Mouse (Mus musculus) ES-E14 (cell line): ENCODE measurements around the gene Inpp5b.

ENCODE experiments used
- HCFC1 ChIP-seq: IDR thresholded peaks from 2 replicates; pipeline ENCODE4 v1.6.1; 2012; ENCODE audit warnings: low read length, inconsistent platforms, borderline replicate concordance; ENCODE audit not compliant: insufficient read depth
- ZNF384 ChIP-seq: IDR thresholded peaks from 2 replicates; pipeline ENCODE4 v1.6.1; 2012; ENCODE audit warnings: low read depth, low read length, inconsistent platforms

DNA sequence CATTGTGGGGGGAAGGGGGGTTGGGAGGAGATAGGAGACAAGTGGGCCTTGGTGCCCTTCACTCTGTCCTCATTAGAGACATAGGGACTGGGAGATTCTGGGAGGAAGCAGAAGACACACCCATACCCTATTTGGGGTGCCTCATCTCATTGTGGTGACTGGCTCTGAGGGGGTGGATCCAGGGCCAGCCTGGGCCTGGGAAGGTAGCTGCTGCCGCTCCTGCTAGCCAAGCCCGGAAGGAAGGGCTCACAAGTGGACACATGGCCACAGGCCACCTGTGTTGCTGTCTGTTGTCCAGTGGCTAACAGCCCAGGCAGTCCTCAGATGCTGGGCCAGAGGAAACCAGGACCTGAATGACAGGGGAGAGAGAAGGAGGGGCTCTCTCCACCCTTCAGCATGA lies 38.2 kb upstream of the Inpp5b start:
- no peak for TF ChIP-seq HCFC1
- TF ChIP-seq ZNF384: no peak
